Mouse (Mus musculus) frontal cortex, postnatal 36 days (tissue): ENCODE results near the gene Svs3b.
"Not testable (repeated sequence)": the region's sequence is repeated elsewhere in the genome, so short reads cannot be mapped to it uniquely, and the experiment has no call there.

Experiments used
- DNase-seq, 2 experiments: peaks; one replicate each; pipeline ENCODE4 v3.0.0; 2022; ENCODE audit warnings: low spot score in 2 of 2

Svs3b gene

GRCm38 (mm10) chr2:164256540-164256939 lies at the start of gene Svs3b:
TSS of gene Svs3b (minus strand) at chr2:164256640.
- not testable (repeated sequence) for DNase-seq

- DNase-seq: not testable (repeated sequence)
Observed at GRCm38 (mm10) chr2:164288968-164289367, 32.5 kb upstream of the Svs3b start, which contains the start of gene Svs3a. TSS of gene Svs3a (plus strand) at chr2:164289268.

GRCm38 (mm10) chr2:164278359-164278758 lies 21.9 kb upstream of the Svs3b start, which contains the start of gene Svs4:
TSS of gene Svs4 (minus strand) at chr2:164278459.
- no peak for DNase-seq

- no peak for DNase-seq
Observed at GRCm38 (mm10) chr2:164238366-164238765, 18.1 kb downstream of the Svs3b start, which contains the start of gene Svs2. TSS of gene Svs2 (minus strand) at chr2:164238466.

GRCm38 (mm10) chr2:164232671-164233070 lies 23.8 kb downstream of the Svs3b start:
- no peak for DNase-seq

- DNase-seq: no peak
Observed at GRCm38 (mm10) chr2:164228361-164229070, 27.9 kb downstream of the Svs3b start.

- DNase-seq: no peak
Observed at GRCm38 (mm10) chr2:164221522-164221921, 34.9 kb downstream of the Svs3b start, which contains the start of gene Wfdc15b. TSS of gene Wfdc15b (minus strand) at chr2:164221660.

- no peak for DNase-seq
Observed at GRCm38 (mm10) chr2:164219295-164219694, 37.1 kb downstream of the Svs3b start.

- peak; percentile 5 to 37 for DNase-seq
Observed at GRCm38 (mm10) chr2:164212711-164213110, 43.7 kb downstream of the Svs3b start.

GRCm38 (mm10) chr2:164210892-164211291 lies 45.5 kb downstream of the Svs3b start:
- DNase-seq: no peak

- DNase-seq: peak; percentile 4 to 18
Observed at GRCm38 (mm10) chr2:164206676-164207075, 49.8 kb downstream of the Svs3b start.

- DNase-seq: not testable (repeated sequence)
Observed at GRCm38 (mm10) chr2:164206011-164206410, 50.4 kb downstream of the Svs3b start.
